Mouse (Mus musculus) MEL (cell line): ENCODE data around the gene Jmjd8.

ENCODE experiments used
- CHD1 ChIP-seq: IDR thresholded peaks from 2 replicates; pipeline ENCODE4 v1.6.1; 2012; ENCODE audit warnings: low read depth, mild to moderate bottlenecking, inconsistent platforms, low read length, improper control_type of control experiment
- CTCF ChIP-seq, 3 experiments: IDR thresholded peaks in 2 of 3; conservative IDR thresholded peaks in 1 of 3; 2 replicates each; pipeline ENCODE4 v1.5.1; 2011 to 2012; ENCODE audit warnings: low read length in 3 of 3, low read depth in 2 of 3, mild to moderate bottlenecking in 2 of 3, improper control_type of control experiment in 1 of 3, inconsistent platforms in 1 of 3, mixed read lengths in 1 of 3, moderate library complexity in 1 of 3; ENCODE audit not compliant: control insufficient read depth in 1 of 3, insufficient read depth in 1 of 3, poor library complexity in 1 of 3, severe bottlenecking in 1 of 3
- E2F4 ChIP-seq: IDR thresholded peaks from 2 replicates; pipeline ENCODE4 v1.6.1; 2011; ENCODE audit warnings: low read depth, low read length, improper control_type of control experiment, borderline replicate concordance
- EP300 ChIP-seq, 2 experiments: IDR thresholded peaks; 2 replicates each; pipeline ENCODE4 v1.6.1; 2011; ENCODE audit warnings: improper control_type of control experiment in 2 of 2, low read length in 2 of 2, low read depth in 1 of 2, mild to moderate bottlenecking in 1 of 2
- GATA1 ChIP-seq: IDR thresholded peaks from 2 replicates; pipeline ENCODE4 v1.6.1; 2011; ENCODE audit warnings: low read depth, low read length, improper control_type of control experiment
- MAFK ChIP-seq: IDR thresholded peaks from 2 replicates; pipeline ENCODE4 v1.6.1; 2011; ENCODE audit warnings: low read depth, mild to moderate bottlenecking, low read length, improper control_type of control experiment, borderline replicate concordance
- MAX ChIP-seq: IDR thresholded peaks from 2 replicates; pipeline ENCODE4 v1.6.1; 2011; ENCODE audit warnings: low read length, improper control_type of control experiment
- POLR2A ChIP-seq, 2 experiments: IDR thresholded peaks; 2 replicates each; pipeline ENCODE4 v1.6.1; 2011 to 2012; ENCODE audit warnings: low read length in 2 of 2, mild to moderate bottlenecking in 2 of 2, control low read depth in 1 of 2, improper control_type of control experiment in 1 of 2, low read depth in 1 of 2, moderate library complexity in 1 of 2; ENCODE audit not compliant: control insufficient read depth in 1 of 2, insufficient read depth in 1 of 2, poor library complexity in 1 of 2
- TBP ChIP-seq: IDR thresholded peaks from 2 replicates; pipeline ENCODE4 v1.8.0; 2011; ENCODE audit warnings: low read depth, low read length, improper control_type of control experiment
- UBTF ChIP-seq: IDR thresholded peaks from 2 replicates; pipeline ENCODE4 v1.6.1; 2012; ENCODE audit warnings: low read depth, mild to moderate bottlenecking, inconsistent platforms, low read length, improper control_type of control experiment, moderate library complexity, borderline replicate concordance; ENCODE audit not compliant: insufficient read depth
- ZMIZ1 ChIP-seq: IDR thresholded peaks from 2 replicates; pipeline ENCODE4 v1.6.1; 2012; ENCODE audit warnings: low read depth, mild to moderate bottlenecking, inconsistent platforms, low read length, improper control_type of control experiment, moderate library complexity

GRCm38 (mm10) chr17:25813471-25813870, 15.2 kb upstream of the Jmjd8 start:
- no peak; the same call in 1 of the 2 replicates for TF ChIP-seq MAX
- TF ChIP-seq EP300 (IDR thresholded peaks at IDR 0.05; ENCODE audit: low read depth in 1 of 2, low read length in 2 of 2), result no peak
- TF ChIP-seq CHD1, result no peak
- TF ChIP-seq E2F4, result no peak
- no peak for TF ChIP-seq MAFK
- no peak for TF ChIP-seq POLR2A (IDR thresholded peaks at IDR 0.05; ENCODE audit: control insufficient read depth in 1 of 2, insufficient read depth in 1 of 2, low read depth in 1 of 2, low read length in 2 of 2, poor library complexity in 1 of 2)
- TF ChIP-seq UBTF, result no peak
- no peak for TF ChIP-seq GATA1
- TF ChIP-seq CTCF (IDR thresholded peaks at IDR 0.05 in 2 of 3, conservative IDR thresholded peaks at IDR 0.05 in 1 of 3; ENCODE audit: control insufficient read depth in 1 of 3, insufficient read depth in 1 of 3, low read depth in 2 of 3, low read length in 3 of 3, poor library complexity in 1 of 3, severe bottlenecking in 1 of 3), result 0 out of 6 replicates have a peak, but pooled peaks of 1 of the 3 experiments have one; percentile 12
- TF ChIP-seq ZMIZ1, result no peak
- TF ChIP-seq TBP, result no peak
